Mouse (Mus musculus): ENCODE measurements around the gene Nosip. TPM values are rescaled to one million over a fixed set of nuclear protein-coding genes. Genes with fewer than 3 reads are reported as not detected.

The Nosip gene
- total RNA-seq, 1 experiment, result 94.2 TPM

- no peak overlapping the region for H3K27ac ChIP-seq (ENCODE audit: insufficient read depth, low read depth, low read length, poor library complexity, severe bottlenecking)
- TF ChIP-seq ZC3H11A (IDR thresholded peaks at IDR 0.05; ENCODE audit: borderline replicate concordance, low read depth, low read length), result no peak
- no peak for TF ChIP-seq ZNF384 (IDR thresholded peaks at IDR 0.05; ENCODE audit: low read depth, low read length)
- no peak for TF ChIP-seq CHD2 (IDR thresholded peaks at IDR 0.05; ENCODE audit: low read depth, low read length)
- TF ChIP-seq MAFK (IDR thresholded peaks at IDR 0.05; ENCODE audit: insufficient read depth, low read depth, low read length), result no peak
- TF ChIP-seq HCFC1 (IDR thresholded peaks at IDR 0.05; ENCODE audit: borderline replicate concordance, insufficient read depth, low read length), result no peak
- peaks cover 63% of the 10 kb centered on the region for H3K36me3 ChIP-seq (ENCODE audit: control insufficient read depth, insufficient read depth, low read length, poor library complexity, severe bottlenecking)
- DNase-seq (ENCODE audit: low read depth, low spot score), result no peak
- no peaks in the 10 kb centered on the region for H3K9me3 ChIP-seq (ENCODE audit: control insufficient read depth, insufficient read depth, low read depth, low read length)
- peaks cover 0 to 7% of the 10 kb centered on the region in 2 experiments; a peak in 1 of 4 replicates for H3K4me1 ChIP-seq (ENCODE audit: control insufficient read depth in 2 of 2, insufficient read depth in 2 of 2, low read length in 2 of 2, poor library complexity in 1 of 2)
- H3K9ac ChIP-seq (ENCODE audit: insufficient read depth, low read depth, low read length, poor library complexity, severe bottlenecking), result no peak overlapping the region
- H3K4me3 ChIP-seq (ENCODE audit: insufficient read depth in 1 of 2, low read depth in 1 of 2, low read length in 2 of 2, poor library complexity in 1 of 2, severe bottlenecking in 1 of 2), result no peak overlapping the region
- in situ Hi-C loops (cut with MboI; ENCODE audit: low sequenced_read_pairs in 2 of 2, unreplicated experiment in 2 of 2), result no loop called here
Observed at GRCm38 (mm10) chr7:45029995-45030394, 32.2 kb upstream of the Nosip start.

GRCm38 (mm10) chr7:45030857-45031256 is 31.4 kb upstream of the Nosip start:
- no peak overlapping the region for H3K4me3 ChIP-seq (ENCODE audit: insufficient read depth in 1 of 2, low read depth in 1 of 2, low read length in 2 of 2, poor library complexity in 1 of 2, severe bottlenecking in 1 of 2)
- TF ChIP-seq CHD2 (IDR thresholded peaks at IDR 0.05; ENCODE audit: low read depth, low read length) (no peak), MAFK (IDR thresholded peaks at IDR 0.05; ENCODE audit: insufficient read depth, low read depth, low read length) (no peak), HCFC1 (IDR thresholded peaks at IDR 0.05; ENCODE audit: borderline replicate concordance, insufficient read depth, low read length) (no peak), ZNF384 (IDR thresholded peaks at IDR 0.05; ENCODE audit: low read depth, low read length) (no peak), ZC3H11A (IDR thresholded peaks at IDR 0.05; ENCODE audit: borderline replicate concordance, low read depth, low read length) (no peak)
- H3K4me1 ChIP-seq (ENCODE audit: control insufficient read depth in 2 of 2, insufficient read depth in 2 of 2, low read length in 2 of 2, poor library complexity in 1 of 2), result peaks cover 0 to 7% of the 10 kb centered on the region in 2 experiments; a peak in 1 of 4 replicates
- no peaks in the 10 kb centered on the region for H3K9me3 ChIP-seq (ENCODE audit: control insufficient read depth, insufficient read depth, low read depth, low read length)
- H3K9ac ChIP-seq (ENCODE audit: insufficient read depth, low read depth, low read length, poor library complexity, severe bottlenecking), result no peak overlapping the region
- in situ Hi-C loops (cut with MboI; ENCODE audit: low sequenced_read_pairs in 2 of 2, unreplicated experiment in 2 of 2), result no loop called here
- DNase-seq (ENCODE audit: low read depth, low spot score), result no peak
- H3K36me3 ChIP-seq (ENCODE audit: control insufficient read depth, insufficient read depth, low read length, poor library complexity, severe bottlenecking), result peaks cover 66% of the 10 kb centered on the region
- no peak overlapping the region for H3K27ac ChIP-seq (ENCODE audit: insufficient read depth, low read depth, low read length, poor library complexity, severe bottlenecking)

GRCm38 (mm10) chr7:45033722-45034359 is 28.4 kb upstream of the Nosip start:
- in situ Hi-C loops (cut with MboI; ENCODE audit: low sequenced_read_pairs in 2 of 2, unreplicated experiment in 2 of 2), result no loop called here
- no peak overlapping the region for H3K9ac ChIP-seq (ENCODE audit: insufficient read depth, low read depth, low read length, poor library complexity, severe bottlenecking)
- no peak for DNase-seq (ENCODE audit: low read depth, low spot score)
- no peaks in the 10 kb centered on the region for H3K9me3 ChIP-seq (ENCODE audit: control insufficient read depth, insufficient read depth, low read depth, low read length)
- no peaks in the 10 kb centered on the region for H3K4me1 ChIP-seq (ENCODE audit: control insufficient read depth in 2 of 2, insufficient read depth in 2 of 2, low read length in 2 of 2, poor library complexity in 1 of 2)
- peaks cover 59% of the 10 kb centered on the region for H3K36me3 ChIP-seq (ENCODE audit: control insufficient read depth, insufficient read depth, low read length, poor library complexity, severe bottlenecking)
- H3K27ac ChIP-seq (ENCODE audit: insufficient read depth, low read depth, low read length, poor library complexity, severe bottlenecking), result no peak overlapping the region
- H3K4me3 ChIP-seq (ENCODE audit: insufficient read depth in 1 of 2, low read depth in 1 of 2, low read length in 2 of 2, poor library complexity in 1 of 2, severe bottlenecking in 1 of 2), result no peak overlapping the region
- TF ChIP-seq ZNF384 (IDR thresholded peaks at IDR 0.05; ENCODE audit: low read depth, low read length), result no peak

GRCm38 (mm10) chr7:45035631-45036030 is 26.6 kb upstream of the Nosip start:
- peaks cover 55% of the 10 kb centered on the region for H3K36me3 ChIP-seq (ENCODE audit: control insufficient read depth, insufficient read depth, low read length, poor library complexity, severe bottlenecking)
- H3K27ac ChIP-seq (ENCODE audit: insufficient read depth, low read depth, low read length, poor library complexity, severe bottlenecking), result no peak overlapping the region
- H3K4me3 ChIP-seq (ENCODE audit: insufficient read depth in 1 of 2, low read depth in 1 of 2, low read length in 2 of 2, poor library complexity in 1 of 2, severe bottlenecking in 1 of 2), result no peak overlapping the region
- no peak for TF ChIP-seq CHD2 (IDR thresholded peaks at IDR 0.05; ENCODE audit: low read depth, low read length)
- TF ChIP-seq ZC3H11A (IDR thresholded peaks at IDR 0.05; ENCODE audit: borderline replicate concordance, low read depth, low read length), result no peak
- no peak for TF ChIP-seq ZNF384 (IDR thresholded peaks at IDR 0.05; ENCODE audit: low read depth, low read length)
- TF ChIP-seq MAFK (IDR thresholded peaks at IDR 0.05; ENCODE audit: insufficient read depth, low read depth, low read length), result no peak
- TF ChIP-seq HCFC1 (IDR thresholded peaks at IDR 0.05; ENCODE audit: borderline replicate concordance, insufficient read depth, low read length), result no peak
- in situ Hi-C loops (cut with MboI; ENCODE audit: low sequenced_read_pairs in 2 of 2, unreplicated experiment in 2 of 2), result no loop called here
- no peak overlapping the region for H3K9ac ChIP-seq (ENCODE audit: insufficient read depth, low read depth, low read length, poor library complexity, severe bottlenecking)
- no peaks in the 10 kb centered on the region for H3K9me3 ChIP-seq (ENCODE audit: control insufficient read depth, insufficient read depth, low read depth, low read length)
- H3K4me1 ChIP-seq (ENCODE audit: control insufficient read depth in 2 of 2, insufficient read depth in 2 of 2, low read length in 2 of 2, poor library complexity in 1 of 2), result no peaks in the 10 kb centered on the region
- no peak for DNase-seq (ENCODE audit: low read depth, low spot score)

GRCm38 (mm10) chr7:45036702-45037101 is 25.5 kb upstream of the Nosip start:
- in situ Hi-C loops (cut with MboI; ENCODE audit: low sequenced_read_pairs in 2 of 2, unreplicated experiment in 2 of 2), result no loop called here
- Histone ChIP-seq H3K27ac (ENCODE audit: insufficient read depth, low read depth, low read length, poor library complexity, severe bottlenecking) (no peak overlapping the region), H3K9me3 (ENCODE audit: control insufficient read depth, insufficient read depth, low read depth, low read length) (no peaks in the 10 kb centered on the region), H3K4me1 (ENCODE audit: control insufficient read depth in 2 of 2, insufficient read depth in 2 of 2, low read length in 2 of 2, poor library complexity in 1 of 2) (no peaks in the 10 kb centered on the region), H3K4me3 (ENCODE audit: insufficient read depth in 1 of 2, low read depth in 1 of 2, low read length in 2 of 2, poor library complexity in 1 of 2, severe bottlenecking in 1 of 2) (no peak overlapping the region), H3K9ac (ENCODE audit: insufficient read depth, low read depth, low read length, poor library complexity, severe bottlenecking) (no peak overlapping the region), H3K36me3 (ENCODE audit: control insufficient read depth, insufficient read depth, low read length, poor library complexity, severe bottlenecking) (peaks cover 51% of the 10 kb centered on the region)
- DNase-seq (ENCODE audit: low read depth, low spot score), result no peak
- TF ChIP-seq CHD2 (IDR thresholded peaks at IDR 0.05; ENCODE audit: low read depth, low read length), result no peak
- TF ChIP-seq ZNF384 (IDR thresholded peaks at IDR 0.05; ENCODE audit: low read depth, low read length), result no peak
- TF ChIP-seq MAFK (IDR thresholded peaks at IDR 0.05; ENCODE audit: insufficient read depth, low read depth, low read length), result no peak
- TF ChIP-seq ZC3H11A (IDR thresholded peaks at IDR 0.05; ENCODE audit: borderline replicate concordance, low read depth, low read length), result no peak
- no peak for TF ChIP-seq HCFC1 (IDR thresholded peaks at IDR 0.05; ENCODE audit: borderline replicate concordance, insufficient read depth, low read length)

Data from ES-E14 (cell line).